Mouse (Mus musculus) CH12.LX (cell line): ENCODE measurements around the gene Ibsp. TPM values are rescaled to one million over a fixed set of nuclear protein-coding genes. Genes with fewer than 3 reads are reported as not detected.

Experiments
- DNase-seq: peaks from one replicate; pipeline ENCODE4 v3.0.0-alpha.2; 2013; ENCODE audit errors: extremely low read depth
- H3K27ac ChIP-seq: 2 replicates; pipeline ENCODE4 v1.5.1; 2012; ENCODE audit warnings: low read depth, mild to moderate bottlenecking, control low read depth, moderate library complexity; ENCODE audit not compliant: insufficient read depth
- H3K27me3 ChIP-seq: replicated peaks from 2 replicates; pipeline ENCODE3; 2012; ENCODE audit warnings: inconsistent platforms
- H3K36me3 ChIP-seq, 2 experiments: replicated peaks in 1 of 2; 2 replicates each; pipeline versions ENCODE3 to v1.6.1; 2012; ENCODE audit warnings: inconsistent platforms in 1 of 2, low read length in 1 of 2, mild to moderate bottlenecking in 1 of 2, mixed read lengths in 1 of 2, moderate library complexity in 1 of 2; ENCODE audit not compliant: control insufficient read depth in 1 of 2, insufficient read depth in 1 of 2
- H3K4me1 ChIP-seq, 2 experiments: 2 replicates each; pipeline ENCODE4 v1.6.1; 2012; ENCODE audit warnings: inconsistent platforms in 1 of 2, moderate library complexity in 1 of 2; ENCODE audit not compliant: insufficient read depth in 2 of 2, control insufficient read depth in 1 of 2
- H3K4me2 ChIP-seq: 2 replicates; pipeline ENCODE4 v1.6.1; 2012; ENCODE audit warnings: low read depth, mild to moderate bottlenecking, control low read depth; ENCODE audit not compliant: poor library complexity, insufficient read depth, severe bottlenecking
- H3K4me3 ChIP-seq, 3 experiments: fragments of 150-350 bp in 1 of 3; sonication (generic) in 1 of 3; replicated peaks in 1 of 3; 2 replicates each; pipeline versions ENCODE3 to v1.5.1; 2011 to 2012; ENCODE audit warnings: low read depth in 2 of 3, low read length in 2 of 3, mild to moderate bottlenecking in 2 of 3, moderate library complexity in 2 of 3, control low read depth in 1 of 3, improper control_type of control experiment in 1 of 3, inconsistent platforms in 1 of 3, mixed read lengths in 1 of 3; ENCODE audit not compliant: poor library complexity in 1 of 3
- H3K79me2 ChIP-seq: replicated peaks from 2 replicates; pipeline ENCODE4 v1.6.1; 2012; ENCODE audit warnings: mild to moderate bottlenecking, moderate library complexity; ENCODE audit not compliant: control insufficient read depth, poor library complexity, insufficient read depth, severe bottlenecking; ENCODE audit errors: extremely low read depth
- H3K9ac ChIP-seq: 2 replicates; pipeline ENCODE4 v1.6.1; 2012; ENCODE audit warnings: low read depth, mild to moderate bottlenecking, control low read depth, moderate library complexity; ENCODE audit not compliant: insufficient read depth
- H3K9me3 ChIP-seq: replicated peaks from 2 replicates; pipeline ENCODE3; 2012; ENCODE audit warnings: low read length, inconsistent platforms, mixed read lengths
- BHLHE40 ChIP-seq: IDR thresholded peaks from 2 replicates; pipeline ENCODE4 v1.6.1; 2011; ENCODE audit warnings: mild to moderate bottlenecking, low read depth, low read length, improper control_type of control experiment
- CHD1 ChIP-seq: IDR thresholded peaks from 2 replicates; pipeline ENCODE4 v1.6.1; 2012; ENCODE audit warnings: low read depth, low read length, improper control_type of control experiment, inconsistent platforms
- CTCF ChIP-seq, 2 experiments: IDR thresholded peaks in 1 of 2; conservative IDR thresholded peaks in 1 of 2; 2 replicates each; pipeline ENCODE4 v1.5.1; 2011 to 2012; ENCODE audit warnings: low read depth in 2 of 2, low read length in 2 of 2, improper control_type of control experiment in 1 of 2, inconsistent platforms in 1 of 2, mild to moderate bottlenecking in 1 of 2, moderate library complexity in 1 of 2
- E2F4 ChIP-seq: IDR thresholded peaks from 2 replicates; pipeline ENCODE4 v1.6.1; 2011; ENCODE audit warnings: low read depth, low read length, improper control_type of control experiment; ENCODE audit not compliant: insufficient replicate concordance
- ELF1 ChIP-seq: IDR thresholded peaks from 2 replicates; pipeline ENCODE4 v1.6.1; 2014; ENCODE audit warnings: low read depth, mild to moderate bottlenecking, inconsistent platforms, low read length, improper control_type of control experiment
- ETS1 ChIP-seq: conservative IDR thresholded peaks from 2 replicates; pipeline ENCODE4 v1.6.1; 2012; ENCODE audit warnings: low read depth, mild to moderate bottlenecking, inconsistent platforms, low read length, improper control_type of control experiment, moderate library complexity
- GABPA ChIP-seq: IDR thresholded peaks from 2 replicates; pipeline ENCODE4 v1.6.1; 2012; ENCODE audit warnings: low read depth, low read length, improper control_type of control experiment, inconsistent platforms; ENCODE audit not compliant: insufficient replicate concordance
- HCFC1 ChIP-seq: IDR thresholded peaks from 2 replicates; pipeline ENCODE4 v1.6.1; 2012; ENCODE audit warnings: low read depth, mild to moderate bottlenecking, inconsistent platforms, low read length, improper control_type of control experiment
- JUND ChIP-seq: conservative IDR thresholded peaks from 2 replicates; pipeline ENCODE4 v1.6.1; 2011; ENCODE audit warnings: low read depth, low read length, improper control_type of control experiment
- MAX ChIP-seq: IDR thresholded peaks from 2 replicates; pipeline ENCODE4 v1.6.1; 2011; ENCODE audit warnings: low read length, improper control_type of control experiment
- MAZ ChIP-seq: IDR thresholded peaks from 2 replicates; pipeline ENCODE4 v1.6.1; 2012; ENCODE audit warnings: low read depth, mild to moderate bottlenecking, inconsistent platforms, low read length, improper control_type of control experiment, moderate library complexity
- MXI1 ChIP-seq: IDR thresholded peaks from 2 replicates; pipeline ENCODE4 v1.6.1; 2011; ENCODE audit warnings: mild to moderate bottlenecking, low read depth, low read length, improper control_type of control experiment
- NELFE ChIP-seq: IDR thresholded peaks from 2 replicates; pipeline ENCODE4 v1.6.1; 2011; ENCODE audit warnings: low read depth, low read length, improper control_type of control experiment
- NRF1 ChIP-seq: IDR thresholded peaks from 2 replicates; pipeline ENCODE4 v1.6.1; 2014; ENCODE audit warnings: low read depth, mild to moderate bottlenecking, inconsistent platforms, low read length, improper control_type of control experiment, moderate library complexity
- PAX5 ChIP-seq: IDR thresholded peaks from 2 replicates; pipeline ENCODE4 v1.6.1; 2012; ENCODE audit warnings: low read length, inconsistent platforms, mixed read lengths
- POLR2AphosphoS2 ChIP-seq: IDR thresholded peaks from 2 replicates; pipeline ENCODE4 v1.6.1; 2011; ENCODE audit warnings: low read depth, low read length, improper control_type of control experiment
- SIN3A ChIP-seq: IDR thresholded peaks from 2 replicates; pipeline ENCODE4 v1.6.1; 2012; ENCODE audit warnings: low read length, improper control_type of control experiment, inconsistent platforms
- SMC3 ChIP-seq: IDR thresholded peaks from 2 replicates; pipeline ENCODE4 v1.6.1; 2011; ENCODE audit warnings: low read depth, low read length, improper control_type of control experiment
- TBP ChIP-seq: conservative IDR thresholded peaks from 2 replicates; pipeline ENCODE4 v1.6.1; 2011; ENCODE audit warnings: low read depth, low read length, improper control_type of control experiment
- TCF12 ChIP-seq: IDR thresholded peaks from 2 replicates; pipeline ENCODE4 v1.6.1; 2014; ENCODE audit warnings: low read depth, mild to moderate bottlenecking, inconsistent platforms, low read length, improper control_type of control experiment
- USF1 ChIP-seq: IDR thresholded peaks from 2 replicates; pipeline ENCODE4 v1.6.1; 2014; ENCODE audit warnings: low read depth, mild to moderate bottlenecking, inconsistent platforms, low read length, improper control_type of control experiment
- ZKSCAN1 ChIP-seq: IDR thresholded peaks from 2 replicates; pipeline ENCODE4 v1.6.1; 2012; ENCODE audit warnings: low read depth, inconsistent platforms, low read length, improper control_type of control experiment, borderline replicate concordance
- dilution Hi-C: fragments of 300-500 bp; cut with MboI; formaldehyde crosslinking; loops from 2 replicates; pipeline ENCODE4 v1.14.3; 2020; ENCODE audit warnings: low sequenced_read_pairs; ENCODE audit not compliant: extremely low pct_unique_long_range_greater_than_20kb, extremely low pct_ligation_motif_present
- in situ Hi-C: fragments of 300-500 bp; cut with MboI; formaldehyde crosslinking; loops from 3 replicates; pipeline ENCODE4 v1.14.3; 2019; ENCODE audit warnings: low sequenced_read_pairs, low pct_ligation_motif_present, low pct_unique_long_range_greater_than_20kb, mixed read lengths
- polyA plus RNA-seq: library from polyadenylated mRNA; unstranded; fragments of >175 nt; gene quantifications from 2 replicates; pipeline ENCODE4 v1.2.1, GENCODE M21; 2012; ENCODE audit warnings: low read depth; ENCODE audit not compliant: insufficient read length
- total RNA-seq, 2 experiments: library from RNA; depleted of rRNA; stranded (reverse); fragments of 300-350 nt in 1 of 2; fragments of >200 nt in 1 of 2; gene quantifications; 2 replicates each; pipeline ENCODE4 v1.2.3; 2012 to 2014

The Ibsp gene
- total RNA-seq (2012; rRNA removed) (not detected in 2 replicates), total RNA-seq (2014; rRNA removed) (not detected in 2 replicates), polyA plus RNA-seq (not detected in 2 replicates)

DNA sequence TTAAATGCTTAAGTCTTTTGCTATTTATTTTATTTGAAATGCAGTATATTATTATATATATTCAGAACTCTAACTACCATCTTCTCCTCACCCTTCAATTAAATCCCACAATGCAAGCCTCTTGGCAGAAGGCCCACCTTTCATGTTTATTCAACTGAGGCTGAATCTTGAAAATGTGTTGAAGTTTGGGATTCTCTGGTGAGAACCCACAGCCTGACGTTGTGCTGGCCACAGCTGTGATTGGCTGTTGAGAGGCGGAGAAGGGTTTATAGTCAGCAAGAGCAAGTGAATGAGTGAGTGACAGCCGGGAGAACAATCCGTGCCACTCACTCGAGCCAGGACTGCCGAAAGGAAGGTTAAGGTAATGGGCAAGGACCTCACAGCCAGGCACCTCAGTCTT lies at the start of gene Ibsp:
Gene Ibsp, plus strand, starts transcription at position 178 of the 400 bp plus-strand sequence.
- Histone ChIP-seq H3K27ac (no peak within 1 kb of the TSS), H3K4me3 (no peak within 1 kb of the TSS), H3K9me3 (no peaks in the 10 kb centered on the region), H3K9ac (no peak within 1 kb of the TSS), H3K27me3 (no peaks in the 10 kb centered on the region), H3K36me3 (no peaks in the 10 kb centered on the region), H3K4me1 (no peaks in the 10 kb centered on the region), H3K79me2 (no peaks in the 10 kb centered on the region), H3K4me2 (no peak within 1 kb of the TSS)
- no peak for DNase-seq
- dilution Hi-C loops (no loop called here), in situ Hi-C loops (no loop called here)
- TF ChIP-seq ETS1 (no peak), ELF1 (no peak), ZKSCAN1 (no peak), POLR2AphosphoS2 (no peak), CHD1 (no peak), E2F4 (no peak), NRF1 (no peak), NELFE (no peak), MXI1 (no peak), JUND (no peak), USF1 (no peak), TBP (no peak)

GRCm38 (mm10) chr5:104251811-104252210 lies 47.2 kb upstream of the Ibsp start:
- no peak for TF ChIP-seq TCF12
- TF ChIP-seq MAZ, result no peak
- TF ChIP-seq CTCF (conservative IDR thresholded peaks at IDR 0.05 in 1 of 2, IDR thresholded peaks at IDR 0.05 in 1 of 2; ENCODE audit: low read depth in 2 of 2, low read length in 2 of 2), result no peak
- TF ChIP-seq TBP, result no peak
- TF ChIP-seq PAX5, result no peak
- TF ChIP-seq POLR2AphosphoS2, result no peak
- no peak for TF ChIP-seq GABPA
- TF ChIP-seq SIN3A, result no peak
- TF ChIP-seq BHLHE40, result no peak
- no peak for TF ChIP-seq ELF1
- TF ChIP-seq MAX, result no peak
- no peak for TF ChIP-seq HCFC1
- TF ChIP-seq SMC3, result no peak
- TF ChIP-seq USF1, result no peak
- Histone ChIP-seq H3K79me2 (no peaks in the 10 kb centered on the region), H3K27ac (no peak overlapping the region), H3K4me3 (no peak overlapping the region), H3K27me3 (no peaks in the 10 kb centered on the region), H3K9me3 (no peaks in the 10 kb centered on the region), H3K36me3 (no peaks in the 10 kb centered on the region), H3K4me1 (no peaks in the 10 kb centered on the region), H3K9ac (no peak overlapping the region), H3K4me2 (no peak overlapping the region)
- in situ Hi-C loops (no loop called here), dilution Hi-C loops (no loop called here)
- no peak for DNase-seq
